Mouse (Mus musculus) small intestine, adult 2 months (tissue): ENCODE measurements at regions not wholly inside any gene's neighbourhood (a gene's known extent, or its start where the extent isn't known, plus 50 kb on each side); places are given as distances from the start of the nearest gene placed in this dataset.

Source experiments
- H3K27ac ChIP-seq: fragments of 200-500 bp; 2 replicates; pipeline ENCODE4 v1.5.1; 2012; ENCODE audit warnings: low read depth, low read length, control low read depth, inconsistent platforms; ENCODE audit not compliant: insufficient read depth
- H3K27me3 ChIP-seq: fragments of 200-500 bp; 2 replicates; pipeline ENCODE4 v1.6.1; 2012; ENCODE audit warnings: mild to moderate bottlenecking, moderate library complexity, low read length, inconsistent platforms; ENCODE audit not compliant: control insufficient read depth, insufficient read depth
- H3K36me3 ChIP-seq: fragments of 200-500 bp; 2 replicates; pipeline ENCODE4 v1.6.1; 2012; ENCODE audit warnings: mild to moderate bottlenecking, low read length, control low read depth, inconsistent platforms; ENCODE audit not compliant: control insufficient read depth, insufficient read depth
- H3K4me1 ChIP-seq: fragments of 200-500 bp; 2 replicates; pipeline ENCODE4 v1.6.1; 2012; ENCODE audit warnings: low read length, inconsistent platforms, mixed read lengths; ENCODE audit not compliant: control insufficient read depth, insufficient read depth, insufficient read length
- H3K4me3 ChIP-seq: fragments of 200-500 bp; 2 replicates; pipeline ENCODE4 v1.5.1; 2012; ENCODE audit warnings: low read depth, mild to moderate bottlenecking, control low read depth, inconsistent platforms, low read length, moderate library complexity
- CTCF ChIP-seq: fragments of 200-500 bp; IDR thresholded peaks from 2 replicates; pipeline ENCODE4 v1.5.1; 2012; ENCODE audit warnings: low read depth, mild to moderate bottlenecking, control low read depth, inconsistent platforms, low read length, moderate library complexity, mixed read lengths; ENCODE audit not compliant: insufficient replicate concordance, insufficient read length; ENCODE audit errors: extremely low read depth
- POLR2A ChIP-seq: fragments of 200-500 bp; IDR thresholded peaks from 2 replicates; pipeline ENCODE4 v1.6.1; 2012; ENCODE audit warnings: low read depth, mild to moderate bottlenecking, control low read depth, inconsistent platforms, low read length, moderate library complexity
- WGBS: fragments of 180-500 bp; shearing (Covaris S2); methylation state at CpG from one replicate; pipeline ENCODE4 v1.1.7; 2018; 5-methylcytosine and 5-hydroxymethylcytosine counted together

DNA sequence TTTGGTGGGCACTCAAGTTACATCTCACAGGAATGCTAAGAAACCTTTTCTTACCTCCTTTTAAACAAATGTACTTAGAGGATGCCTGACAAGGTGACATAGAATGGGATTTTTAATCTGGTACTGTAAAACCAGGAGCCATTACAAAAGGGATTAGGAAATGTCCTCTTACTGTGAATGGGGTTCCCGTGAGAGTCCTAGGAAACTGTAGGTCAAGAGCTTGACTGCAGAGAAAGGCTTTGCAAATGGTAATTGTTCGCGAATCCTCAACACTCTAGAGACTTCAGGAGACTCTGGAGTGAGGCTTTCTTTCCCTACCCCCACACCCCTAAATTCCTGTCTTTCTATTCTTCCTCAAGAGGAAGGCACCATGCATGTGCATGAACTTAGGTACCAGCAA lies 242.7 kb upstream of the Gadl1 start:
- H3K27ac ChIP-seq, result no peak overlapping the region
- H3K4me3 ChIP-seq, result no peak overlapping the region
- no peaks in the 10 kb centered on the region for H3K27me3 ChIP-seq
- no peaks in the 10 kb centered on the region for H3K4me1 ChIP-seq
- no peak for TF ChIP-seq CTCF
- 89% methylated on average over 3 of the region's 3 CpGs for WGBS
- H3K36me3 ChIP-seq, result no peaks in the 10 kb centered on the region

- 70% methylated on average over 9 of the region's 9 CpGs for WGBS
- H3K4me1 ChIP-seq, result no peaks in the 10 kb centered on the region
- H3K36me3 ChIP-seq, result no peaks in the 10 kb centered on the region
- no peaks in the 10 kb centered on the region for H3K27me3 ChIP-seq
- H3K27ac ChIP-seq, result no peak overlapping the region
- no peak for TF ChIP-seq CTCF
- TF ChIP-seq POLR2A, result no peak
- no peak overlapping the region for H3K4me3 ChIP-seq
Measured at GRCm38 (mm10) chr9:115680703-115681576, 228.3 kb upstream of the Gadl1 start.

GRCm38 (mm10) chr9:115681841-115682240 lies 227.4 kb upstream of the Gadl1 start:
- Histone ChIP-seq H3K4me1 (no peaks in the 10 kb centered on the region), H3K27ac (no peak overlapping the region), H3K36me3 (no peaks in the 10 kb centered on the region), H3K27me3 (no peaks in the 10 kb centered on the region), H3K4me3 (no peak overlapping the region)
- 31% methylated on average over 9 of the region's 9 CpGs for WGBS
- TF ChIP-seq CTCF, result no peak
- no peak for TF ChIP-seq POLR2A

DNA sequence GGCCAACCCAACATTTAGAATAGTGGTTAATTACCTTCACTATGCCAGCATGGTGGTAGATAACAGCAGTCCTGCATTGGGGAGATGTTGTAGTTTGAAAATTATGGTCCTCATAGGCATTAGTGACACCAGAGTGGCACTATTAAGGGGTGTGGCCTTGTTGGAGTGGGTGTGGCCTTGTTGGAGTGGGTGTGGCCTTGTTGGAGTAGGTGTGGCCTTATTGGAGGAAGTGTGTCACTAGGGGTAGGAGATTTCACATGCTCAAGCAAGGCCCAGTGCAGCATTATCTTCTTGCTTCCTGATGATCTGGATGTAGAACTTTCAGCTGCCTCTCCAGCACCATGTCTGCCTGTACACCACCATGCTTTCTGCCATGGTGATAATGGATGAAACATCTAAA lies 225.3 kb upstream of the Gadl1 start:
- Histone ChIP-seq H3K27me3 (no peaks in the 10 kb centered on the region), H3K27ac (no peak overlapping the region), H3K4me1 (no peaks in the 10 kb centered on the region), H3K4me3 (no peak overlapping the region), H3K36me3 (no peaks in the 10 kb centered on the region)
- TF ChIP-seq POLR2A (no peak), CTCF (no peak)

DNA sequence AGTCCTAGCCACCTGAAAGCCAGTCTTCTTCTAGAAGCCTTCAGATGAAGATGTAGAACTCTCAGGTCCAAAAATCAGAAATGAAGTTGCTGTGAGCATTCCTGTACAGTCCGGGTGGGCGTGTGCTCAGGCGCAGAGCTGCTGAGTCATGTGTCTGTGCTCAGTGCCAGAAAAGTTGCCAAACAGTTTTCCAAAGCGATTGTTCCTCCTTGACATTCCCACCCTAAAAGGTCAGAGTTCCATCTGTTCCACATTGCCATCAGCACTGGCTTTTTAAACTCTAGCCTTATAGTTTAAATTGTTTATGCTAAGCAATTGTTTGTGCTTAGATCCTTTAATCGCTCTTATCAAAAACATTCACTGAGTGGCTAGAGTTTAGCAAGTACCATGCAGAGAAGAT lies 222.7 kb upstream of the Gadl1 start:
- WGBS, result 28% methylated on average over 5 of the region's 5 CpGs
- Histone ChIP-seq H3K27me3 (no peaks in the 10 kb centered on the region), H3K4me1 (no peaks in the 10 kb centered on the region), H3K36me3 (no peaks in the 10 kb centered on the region), H3K27ac (no peak overlapping the region), H3K4me3 (no peak overlapping the region)
- TF ChIP-seq POLR2A, result no peak
- TF ChIP-seq CTCF, result no peak

- H3K4me3 ChIP-seq, result no peak overlapping the region
- H3K27me3 ChIP-seq, result no peaks in the 10 kb centered on the region
- H3K4me1 ChIP-seq, result no peaks in the 10 kb centered on the region
- no peaks in the 10 kb centered on the region for H3K36me3 ChIP-seq
- no peak overlapping the region for H3K27ac ChIP-seq
- TF ChIP-seq POLR2A (no peak), CTCF (peak; percentile 20; the same call in 1 of the 2 replicates)
- WGBS, result 44% methylated on average over 2 of the region's 2 CpGs
Measured at GRCm38 (mm10) chr9:115692837-115693236, 216.4 kb upstream of the Gadl1 start.

GRCm38 (mm10) chr9:115703791-115704190 lies 205.5 kb upstream of the Gadl1 start:
- Histone ChIP-seq H3K27ac (no peak overlapping the region), H3K27me3 (no peaks in the 10 kb centered on the region), H3K4me3 (no peak overlapping the region), H3K36me3 (no peaks in the 10 kb centered on the region), H3K4me1 (no peaks in the 10 kb centered on the region)
- TF ChIP-seq CTCF (no peak), POLR2A (no peak)
- 84% methylated on average over 7 of the region's 7 CpGs for WGBS
